Mouse (Mus musculus) adrenal gland (tissue): Measurements from ENCODE around the gene Vegfa.

ENCODE experiments used
- intact Hi-C: fragments of 180-260 bp; cut with DNase I; formaldehyde crosslinking; loops from one replicate; pipeline ENCODE4 v1.15.1; 2025
- long read RNA-seq, 2 experiments: library from polyadenylated mRNA; unstranded; transcript quantifications; one replicate each; pipeline ENCODE4 v2.0.0; 2020; ENCODE audit warnings: borderline replicate concordance in 1 of 2; ENCODE audit not compliant: insufficient replicate concordance in 1 of 2

Gene Vegfa
- long read RNA-seq, experiment 1, partial matches to known transcripts = 6 of 7 reads
- long read RNA-seq, experiment 1, other reads (novel, unspliced or antisense) = 1 of 7 reads
- long read RNA-seq, experiment 2, partial matches to known transcripts = 22 of 22 reads
- long read RNA-seq, experiment 2, other reads (novel, unspliced or antisense) = 0 of 22 reads

- intact Hi-C loops = loop anchor here (2.0 kb wide), 1 partner anchor 298 kb away; no protein-coding TSS in a partner anchor
Measured at GRCm38 (mm10) chr17:46032257-46032991, at the start of gene Vegfa. Vegfa (minus strand) TSS chr17:46032369.

GRCm38 (mm10) chr17:46081657-46082056 is 49.5 kb upstream of the Vegfa start:
- intact Hi-C loops = no loop called here

DNA sequence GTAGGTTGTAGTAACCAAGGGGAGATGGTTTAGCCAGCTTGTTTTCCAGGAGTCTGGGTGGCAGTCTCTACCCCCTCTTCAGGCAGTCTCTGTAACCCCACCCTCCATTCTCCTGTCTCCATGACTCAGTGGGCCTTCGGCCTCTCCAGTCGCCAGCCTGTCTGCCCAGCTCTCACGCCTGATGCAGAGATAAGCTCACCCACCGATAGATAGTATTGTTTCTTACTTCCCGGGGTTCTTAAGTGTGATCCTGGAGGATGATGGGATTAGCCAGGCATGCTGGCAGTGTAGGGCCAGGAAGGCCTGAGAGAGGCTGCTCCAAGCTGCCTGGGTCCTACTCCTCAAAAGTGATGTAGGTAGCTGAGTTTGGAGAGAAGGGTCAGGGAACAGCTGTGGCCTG is 48.9 kb upstream of the Vegfa start:
- intact Hi-C loops = no loop called here

GRCm38 (mm10) chr17:46080388-46080787 is 48.2 kb upstream of the Vegfa start:
- intact Hi-C loops = no loop called here

DNA sequence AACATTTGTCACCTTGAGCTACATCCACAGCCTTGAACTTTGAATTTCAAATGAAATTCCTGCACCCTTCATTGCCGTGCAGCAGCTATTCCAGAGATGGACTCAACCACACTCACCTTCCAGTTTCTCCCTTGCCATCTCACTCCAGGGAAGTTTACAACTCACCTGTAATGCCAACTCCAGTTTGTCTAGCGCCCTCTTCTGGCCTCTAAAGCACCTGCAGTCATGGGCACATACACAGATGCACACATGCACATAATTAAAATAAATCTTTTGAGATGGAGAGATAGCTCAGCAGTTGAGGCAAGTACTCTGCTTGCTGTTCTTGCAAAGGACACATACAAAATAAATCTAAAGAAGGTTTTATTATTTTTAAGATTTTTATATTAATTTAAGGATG is 46.9 kb upstream of the Vegfa start:
- intact Hi-C loops = no loop called here

DNA sequence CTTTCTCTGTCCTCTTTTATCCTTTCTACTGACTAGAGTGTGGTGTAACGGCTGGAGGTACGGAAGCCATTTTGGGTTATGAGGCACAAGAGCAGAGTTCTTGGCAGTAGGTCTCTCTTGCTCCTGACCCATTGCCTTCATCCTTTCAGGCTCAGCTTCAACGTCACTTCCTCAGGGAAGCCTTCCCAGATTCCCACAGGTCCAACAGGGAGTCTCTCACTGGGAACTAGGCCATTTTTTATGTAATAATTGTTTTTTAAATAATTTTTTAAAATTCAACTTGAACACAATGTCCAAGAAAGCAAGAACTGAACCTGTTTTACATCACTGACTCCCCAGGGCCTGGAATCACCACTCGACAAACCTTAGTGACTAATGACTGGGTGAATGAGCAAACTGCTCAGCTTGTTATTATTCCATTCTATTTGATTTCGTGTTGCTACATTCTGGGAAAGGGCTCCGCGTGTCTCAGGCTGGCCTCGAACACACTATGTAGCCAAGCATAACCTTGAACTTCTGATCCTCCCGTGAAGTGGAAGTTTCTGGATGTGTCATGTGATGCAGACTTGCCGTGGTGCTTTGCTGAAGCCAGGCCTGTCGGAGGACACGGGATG is 45.9 kb upstream of the Vegfa start:
- intact Hi-C loops = no loop called here

GRCm38 (mm10) chr17:46076260-46076551 is 44.0 kb upstream of the Vegfa start:
- intact Hi-C loops = no loop called here

GRCm38 (mm10) chr17:46075551-46076259 is 43.5 kb upstream of the Vegfa start:
- intact Hi-C loops = no loop called here

DNA sequence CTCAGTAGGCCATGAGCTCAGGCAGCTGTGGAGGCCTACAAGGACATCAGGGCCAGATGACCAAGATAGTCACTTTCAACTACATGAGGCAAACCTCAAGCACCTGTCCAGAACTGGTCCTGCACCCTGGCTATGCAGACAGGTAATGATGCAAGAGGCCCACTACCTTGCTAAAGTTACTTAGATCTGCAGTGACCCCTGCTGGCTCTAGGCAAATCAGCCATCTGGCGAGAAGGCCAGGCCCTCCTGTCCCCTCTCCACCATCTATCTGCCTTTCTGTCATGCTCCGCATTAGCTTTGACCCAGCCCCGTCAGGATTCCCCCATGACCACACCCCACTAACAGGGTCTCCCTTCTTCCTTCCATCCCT is 42.9 kb upstream of the Vegfa start:
- intact Hi-C loops = no loop called here

GRCm38 (mm10) chr17:46074398-46075115 is 42.4 kb upstream of the Vegfa start:
- intact Hi-C loops = no loop called here

- intact Hi-C loops = no loop called here
Measured at GRCm38 (mm10) chr17:46073730-46074301, 41.6 kb upstream of the Vegfa start.

DNA sequence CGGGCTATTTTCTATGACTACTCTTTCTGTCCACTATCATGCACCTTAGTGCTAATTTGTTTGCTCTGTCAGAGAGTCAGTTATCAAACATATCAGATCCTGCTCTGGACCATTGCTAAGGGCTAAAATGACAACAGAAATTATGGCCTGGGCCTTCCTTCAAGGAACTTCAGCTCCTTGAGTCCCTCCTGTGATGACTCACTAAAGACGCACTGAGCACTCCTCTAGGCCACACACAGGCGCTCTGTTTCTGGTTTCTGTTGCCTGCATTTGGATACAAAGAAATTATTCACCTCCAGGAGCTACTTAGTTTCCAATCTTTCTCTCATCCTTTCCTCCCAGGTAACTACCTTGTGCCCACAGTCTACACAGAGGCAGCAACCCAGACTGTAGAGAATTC is 39.4 kb upstream of the Vegfa start:
- intact Hi-C loops = no loop called here

DNA sequence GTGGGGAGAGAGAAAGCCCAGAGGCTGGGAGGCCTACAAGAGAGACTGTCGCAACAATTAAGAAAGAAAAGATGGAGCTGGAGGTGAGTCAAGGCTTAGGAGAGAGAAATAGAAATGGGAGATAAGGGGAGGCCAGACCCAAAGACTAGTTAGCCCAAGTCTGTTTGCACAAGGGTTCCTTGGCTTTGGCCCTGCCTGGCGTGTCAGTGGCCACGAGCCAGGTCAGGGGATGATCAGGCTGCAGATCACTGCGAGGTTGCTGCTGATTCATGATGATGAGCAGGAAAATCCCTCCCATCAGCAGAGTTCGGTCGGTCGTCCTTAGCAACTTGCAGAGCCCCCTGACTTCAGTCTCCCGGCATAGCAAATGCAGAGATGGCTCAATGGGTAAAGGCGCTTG is 37.9 kb upstream of the Vegfa start:
- intact Hi-C loops = no loop called here

DNA sequence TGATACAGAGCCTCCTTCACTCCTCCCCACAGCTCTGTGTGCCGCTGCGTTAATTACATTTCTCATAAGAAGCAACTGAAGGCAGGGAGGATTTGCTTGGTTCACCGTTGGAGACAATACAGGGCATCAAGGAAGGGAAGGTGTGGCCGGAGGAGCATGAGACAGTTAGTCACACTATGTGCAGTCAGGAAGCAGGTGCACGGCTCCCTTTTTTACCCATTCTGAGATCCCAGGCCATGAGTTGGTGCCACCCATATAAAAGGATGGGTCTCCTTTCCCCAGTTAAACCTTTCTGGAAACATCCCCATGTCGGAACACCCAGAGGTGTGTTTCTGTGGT is 31.8 kb upstream of the Vegfa start:
- intact Hi-C loops = no loop called here

DNA sequence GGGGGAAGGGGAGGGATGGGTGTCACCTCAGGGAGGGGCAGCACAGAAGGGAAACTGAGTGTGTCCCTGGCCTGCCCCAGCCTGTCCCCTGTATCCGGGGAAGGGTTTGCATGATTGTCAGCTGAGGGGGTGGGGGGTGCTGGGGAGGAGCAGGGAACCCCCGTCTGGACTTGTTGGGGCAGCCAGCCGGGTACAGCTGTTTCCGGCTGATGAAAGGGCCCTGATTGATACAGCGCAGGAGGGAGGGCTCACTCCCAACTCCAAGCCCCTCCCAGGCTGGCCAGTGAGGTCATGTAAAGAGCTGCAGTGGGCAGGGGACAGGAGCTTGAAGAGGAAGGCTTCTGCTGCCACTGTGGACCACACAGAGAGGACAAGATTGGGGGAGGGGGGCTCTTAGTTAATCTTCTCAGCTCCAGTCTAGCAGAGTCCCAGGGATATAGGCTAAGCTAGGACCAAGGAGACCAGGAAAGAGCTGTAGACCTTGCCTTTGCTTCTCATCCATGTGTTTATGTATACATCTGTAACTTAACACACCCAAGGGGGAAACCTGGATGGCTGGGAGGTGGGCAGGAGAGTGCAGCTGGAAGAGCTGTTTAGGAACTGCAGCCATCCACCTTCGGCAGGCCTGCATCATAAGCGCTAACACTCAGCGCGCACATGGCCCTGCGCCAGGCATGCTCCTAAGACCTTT is 31.3 kb upstream of the Vegfa start:
- intact Hi-C loops = no loop called here

- intact Hi-C loops = no loop called here
Measured at GRCm38 (mm10) chr17:46060253-46060652, 28.1 kb upstream of the Vegfa start.

DNA sequence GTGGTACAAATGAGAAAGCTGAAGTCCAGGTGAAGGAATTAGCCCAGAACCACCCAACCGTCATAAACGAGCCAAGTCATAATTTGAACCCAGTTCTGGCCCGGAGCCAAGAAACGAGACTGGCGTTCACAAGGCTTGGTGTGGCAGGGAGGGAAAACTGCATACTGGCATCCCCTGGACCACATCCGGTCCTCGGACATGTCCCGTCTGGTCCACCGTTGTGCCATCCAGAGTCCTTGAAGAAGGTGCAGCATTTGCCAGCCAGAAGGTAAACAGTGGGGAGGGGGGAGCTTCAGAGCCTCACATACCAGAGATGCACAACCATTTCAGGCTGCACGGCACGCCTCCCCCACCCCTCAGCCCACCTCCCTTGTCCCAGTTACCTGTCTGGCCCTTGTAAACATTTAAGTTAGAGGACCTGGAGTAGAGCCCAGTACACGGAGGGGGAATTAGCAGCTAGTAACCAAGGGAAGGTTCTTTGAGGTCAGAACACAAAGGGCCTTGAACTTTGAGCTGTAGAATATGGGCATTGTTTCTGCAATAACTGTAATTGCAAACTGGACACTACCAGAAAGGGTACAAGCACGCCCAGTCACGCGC is 27.2 kb upstream of the Vegfa start:
- intact Hi-C loops = no loop called here

- intact Hi-C loops = no loop called here
Measured at GRCm38 (mm10) chr17:46056288-46056687, 24.1 kb upstream of the Vegfa start.

- intact Hi-C loops = no loop called here
Measured at GRCm38 (mm10) chr17:46055736-46056135, 23.6 kb upstream of the Vegfa start.

GRCm38 (mm10) chr17:46053291-46053842 is 21.2 kb upstream of the Vegfa start:
- intact Hi-C loops = no loop called here
